Mouse (Mus musculus): ENCODE data around the gene Laptm4a. TPM values are rescaled to one million over a fixed set of nuclear protein-coding genes. Genes with fewer than 3 reads are reported as not detected.

The Laptm4a gene
- polyA plus RNA-seq, 1 experiment from 2014 or later, result 336 TPM

- Histone ChIP-seq H3K36me3 (ENCODE audit: control insufficient read depth, insufficient read depth, low read length) (peaks cover 39% of the 10 kb centered on the region), H3K4me3 (ENCODE audit: low read length) (no peak overlapping the region), H3K9me3 (ENCODE audit: control insufficient read depth, low read length) (no peaks in the 10 kb centered on the region), H3K9ac (ENCODE audit: low read length) (no peak overlapping the region), H3K27ac (ENCODE audit: low read length) (no peak overlapping the region), H3K27me3 (ENCODE audit: control insufficient read depth, insufficient read depth, low read depth, low read length) (no peaks in the 10 kb centered on the region), H3K4me1 (replicated peaks; ENCODE audit: control insufficient read depth, insufficient read depth, low read length) (no peaks in the 10 kb centered on the region), H3K4me2 (ENCODE audit: low read depth, low read length) (no peak overlapping the region)
- ATAC-seq (ENCODE audit: low read depth), result no peak
- WGBS, result 68% methylated on average over 12 of the region's 12 CpGs
These were observed 18.8 kb downstream of the Laptm4a start for GRCm38 (mm10) chr12:8940011-8941005.

- peaks cover 32% of the 10 kb centered on the region for H3K36me3 ChIP-seq (ENCODE audit: control insufficient read depth, insufficient read depth, low read length)
- H3K4me1 ChIP-seq (replicated peaks; ENCODE audit: control insufficient read depth, insufficient read depth, low read length), result no peaks in the 10 kb centered on the region
- 68% methylated on average over 4 of the region's 4 CpGs for WGBS
- H3K27me3 ChIP-seq (ENCODE audit: control insufficient read depth, insufficient read depth, low read depth, low read length), result no peaks in the 10 kb centered on the region
- ATAC-seq (ENCODE audit: low read depth), result no peak
- H3K9me3 ChIP-seq (ENCODE audit: control insufficient read depth, low read length), result no peaks in the 10 kb centered on the region
- H3K4me2 ChIP-seq (ENCODE audit: low read depth, low read length), result no peak overlapping the region
- H3K9ac ChIP-seq (ENCODE audit: low read length), result no peak overlapping the region
- no peak overlapping the region for H3K4me3 ChIP-seq (ENCODE audit: low read length)
- no peak overlapping the region for H3K27ac ChIP-seq (ENCODE audit: low read length)
These were observed 19.7 kb downstream of the Laptm4a start for GRCm38 (mm10) chr12:8941131-8941615.

GRCm38 (mm10) chr12:8941699-8942392 is 20.4 kb downstream of the Laptm4a start:
- no peak for ATAC-seq (ENCODE audit: low read depth)
- 45% methylated on average over 4 of the region's 4 CpGs for WGBS
- peaks cover 26% of the 10 kb centered on the region for H3K36me3 ChIP-seq (ENCODE audit: control insufficient read depth, insufficient read depth, low read length)
- H3K27ac ChIP-seq (ENCODE audit: low read length), result no peak overlapping the region
- no peaks in the 10 kb centered on the region for H3K4me1 ChIP-seq (replicated peaks; ENCODE audit: control insufficient read depth, insufficient read depth, low read length)
- H3K9ac ChIP-seq (ENCODE audit: low read length), result no peak overlapping the region
- no peaks in the 10 kb centered on the region for H3K9me3 ChIP-seq (ENCODE audit: control insufficient read depth, low read length)
- H3K4me3 ChIP-seq (ENCODE audit: low read length), result no peak overlapping the region
- no peaks in the 10 kb centered on the region for H3K27me3 ChIP-seq (ENCODE audit: control insufficient read depth, insufficient read depth, low read depth, low read length)
- H3K4me2 ChIP-seq (ENCODE audit: low read depth, low read length), result no peak overlapping the region

GRCm38 (mm10) chr12:8947163-8947562 is 25.7 kb downstream of the Laptm4a start:
- no peaks in the 10 kb centered on the region for H3K36me3 ChIP-seq (ENCODE audit: control insufficient read depth, insufficient read depth, low read length)
- peak overlapping the region; percentile 55 for H3K4me3 ChIP-seq (ENCODE audit: low read length)
- H3K27ac ChIP-seq (ENCODE audit: low read length), result no peak overlapping the region
- H3K4me1 ChIP-seq (replicated peaks; ENCODE audit: control insufficient read depth, insufficient read depth, low read length), result no peaks in the 10 kb centered on the region; the same call in 1 of the 2 replicates
- H3K4me2 ChIP-seq (ENCODE audit: low read depth, low read length), result peak overlapping the region; percentile 95
- 32% methylated on average over 9 of the region's 9 CpGs for WGBS
- ATAC-seq (ENCODE audit: low read depth), result no peak
- H3K27me3 ChIP-seq (ENCODE audit: control insufficient read depth, insufficient read depth, low read depth, low read length), result no peaks in the 10 kb centered on the region; the same call in 1 of the 2 replicates
- H3K9ac ChIP-seq (ENCODE audit: low read length), result peak overlapping the region; percentile 64
- H3K9me3 ChIP-seq (ENCODE audit: control insufficient read depth, low read length), result no peaks in the 10 kb centered on the region

GRCm38 (mm10) chr12:8947714-8948464 is 26.4 kb downstream of the Laptm4a start, which contains the start of gene Matn3:
TSS of gene Matn3 (plus strand) at chr12:8947929.
- H3K4me3 ChIP-seq (ENCODE audit: low read length), result peak within 1 kb of the TSS; percentile 55
- H3K4me2 ChIP-seq (ENCODE audit: low read depth, low read length), result peak within 1 kb of the TSS; percentile 95
- no peaks in the 10 kb centered on the region; the same call in 1 of the 2 replicates for H3K27me3 ChIP-seq (ENCODE audit: control insufficient read depth, insufficient read depth, low read depth, low read length)
- no peak within 1 kb of the TSS for H3K27ac ChIP-seq (ENCODE audit: low read length)
- H3K36me3 ChIP-seq (ENCODE audit: control insufficient read depth, insufficient read depth, low read length), result no peaks in the 10 kb centered on the region
- peak within 1 kb of the TSS; percentile 64 for H3K9ac ChIP-seq (ENCODE audit: low read length)
- H3K4me1 ChIP-seq (replicated peaks; ENCODE audit: control insufficient read depth, insufficient read depth, low read length), result no peaks in the 10 kb centered on the region; the same call in 1 of the 2 replicates
- WGBS, result 2% methylated on average over 42 of the region's 42 CpGs
- peak; percentile 90 for ATAC-seq (ENCODE audit: low read depth)
- H3K9me3 ChIP-seq (ENCODE audit: control insufficient read depth, low read length), result no peaks in the 10 kb centered on the region

- Histone ChIP-seq H3K4me2 (ENCODE audit: low read depth, low read length) (no peak overlapping the region), H3K4me3 (ENCODE audit: low read length) (no peak overlapping the region), H3K27ac (ENCODE audit: low read length) (no peak overlapping the region), H3K4me1 (replicated peaks; ENCODE audit: control insufficient read depth, insufficient read depth, low read length) (no peaks in the 10 kb centered on the region; the same call in 1 of the 2 replicates), H3K27me3 (ENCODE audit: control insufficient read depth, insufficient read depth, low read depth, low read length) (no peaks in the 10 kb centered on the region; the same call in 1 of the 2 replicates), H3K9me3 (ENCODE audit: control insufficient read depth, low read length) (no peaks in the 10 kb centered on the region; the same call in 1 of the 2 replicates), H3K36me3 (ENCODE audit: control insufficient read depth, insufficient read depth, low read length) (no peaks in the 10 kb centered on the region), H3K9ac (ENCODE audit: low read length) (no peak overlapping the region)
- 80% methylated on average over 10 of the region's 10 CpGs for WGBS
- ATAC-seq (ENCODE audit: low read depth), result no peak
These were observed 31.7 kb downstream of the Laptm4a start for GRCm38 (mm10) chr12:8953136-8953535.

GRCm38 (mm10) chr12:8954161-8954561 is 32.7 kb downstream of the Laptm4a start:
- no peaks in the 10 kb centered on the region; the same call in 1 of the 2 replicates for H3K9me3 ChIP-seq (ENCODE audit: control insufficient read depth, low read length)
- H3K4me2 ChIP-seq (ENCODE audit: low read depth, low read length), result peak overlapping the region; percentile 14; the same call in 1 of the 2 replicates
- no peaks in the 10 kb centered on the region; the same call in 1 of the 2 replicates for H3K27me3 ChIP-seq (ENCODE audit: control insufficient read depth, insufficient read depth, low read depth, low read length)
- 49% methylated on average over 9 of the region's 9 CpGs for WGBS
- peak overlapping the region; percentile 85 for H3K27ac ChIP-seq (ENCODE audit: low read length)
- H3K4me1 ChIP-seq (replicated peaks; ENCODE audit: control insufficient read depth, insufficient read depth, low read length), result no peaks in the 10 kb centered on the region
- no peak overlapping the region for H3K9ac ChIP-seq (ENCODE audit: low read length)
- H3K4me3 ChIP-seq (ENCODE audit: low read length), result no peak overlapping the region
- no peaks in the 10 kb centered on the region for H3K36me3 ChIP-seq (ENCODE audit: control insufficient read depth, insufficient read depth, low read length)
- peak; percentile 77 for ATAC-seq (ENCODE audit: low read depth)

- H3K9ac ChIP-seq (ENCODE audit: low read length), result no peak overlapping the region
- ATAC-seq (ENCODE audit: low read depth), result no peak
- H3K4me1 ChIP-seq (replicated peaks; ENCODE audit: control insufficient read depth, insufficient read depth, low read length), result no peaks in the 10 kb centered on the region
- no peak overlapping the region for H3K4me3 ChIP-seq (ENCODE audit: low read length)
- WGBS, result 65% methylated on average over 9 of the region's 9 CpGs
- H3K27ac ChIP-seq (ENCODE audit: low read length), result no peak overlapping the region
- no peaks in the 10 kb centered on the region for H3K27me3 ChIP-seq (ENCODE audit: control insufficient read depth, insufficient read depth, low read depth, low read length)
- H3K36me3 ChIP-seq (ENCODE audit: control insufficient read depth, insufficient read depth, low read length), result no peaks in the 10 kb centered on the region
- H3K9me3 ChIP-seq (ENCODE audit: control insufficient read depth, low read length), result no peaks in the 10 kb centered on the region; the same call in 1 of the 2 replicates
- H3K4me2 ChIP-seq (ENCODE audit: low read depth, low read length), result no peak overlapping the region
These were observed 40.3 kb downstream of the Laptm4a start for GRCm38 (mm10) chr12:8961607-8962316.

Data from lung, embryonic 16.5 days (tissue).